Mouse (Mus musculus) testis, adult 2 months (tissue): ENCODE data around the gene Upk3bl. TPM values are rescaled to one million over a fixed set of nuclear protein-coding genes. Genes with fewer than 3 reads are reported as not detected.

ENCODE experiments used
- H3K27ac ChIP-seq: fragments of 200-500 bp; 2 replicates; pipeline ENCODE4 v1.5.1; 2012; ENCODE audit warnings: low read depth, low read length; ENCODE audit not compliant: control insufficient read depth, insufficient read depth
- H3K27me3 ChIP-seq: fragments of 200-500 bp; 2 replicates; pipeline ENCODE4 v1.6.1; 2012; ENCODE audit warnings: mild to moderate bottlenecking, low read length, moderate library complexity; ENCODE audit not compliant: control insufficient read depth, insufficient read depth
- H3K36me3 ChIP-seq: fragments of 200-500 bp; 2 replicates; pipeline ENCODE4 v1.6.1; 2012; ENCODE audit warnings: mild to moderate bottlenecking, low read length; ENCODE audit not compliant: control insufficient read depth, insufficient read depth
- H3K4me1 ChIP-seq: fragments of 200-500 bp; 2 replicates; pipeline ENCODE4 v1.6.1; 2012; ENCODE audit warnings: low read length; ENCODE audit not compliant: control insufficient read depth, insufficient read depth
- H3K4me3 ChIP-seq: fragments of 200-500 bp; 2 replicates; pipeline ENCODE4 v1.5.1; 2012; ENCODE audit warnings: low read depth, mild to moderate bottlenecking, low read length, moderate library complexity, mixed read lengths; ENCODE audit not compliant: control insufficient read depth
- CTCF ChIP-seq: fragments of 200-500 bp; IDR thresholded peaks from 2 replicates; pipeline ENCODE4 v1.5.1; 2012; ENCODE audit warnings: low read depth, mild to moderate bottlenecking, inconsistent platforms, low read length, moderate library complexity; ENCODE audit not compliant: control insufficient read depth, insufficient read depth, insufficient replicate concordance
- POLR2A ChIP-seq: fragments of 200-500 bp; IDR thresholded peaks from 2 replicates; pipeline ENCODE4 v1.6.1; 2012; ENCODE audit warnings: low read depth, mild to moderate bottlenecking, inconsistent platforms, low read length, moderate library complexity; ENCODE audit not compliant: control insufficient read depth
- polyA plus RNA-seq: library from polyadenylated mRNA; depleted of rRNA; stranded (reverse); fragments of >200 nt; gene quantifications from 2 replicates; pipeline ENCODE4 v1.2.3, GENCODE M21; 2012; rRNA removed

Upk3bl gene
- 88.3 and 108 TPM in 2 replicates for polyA plus RNA-seq

DNA sequence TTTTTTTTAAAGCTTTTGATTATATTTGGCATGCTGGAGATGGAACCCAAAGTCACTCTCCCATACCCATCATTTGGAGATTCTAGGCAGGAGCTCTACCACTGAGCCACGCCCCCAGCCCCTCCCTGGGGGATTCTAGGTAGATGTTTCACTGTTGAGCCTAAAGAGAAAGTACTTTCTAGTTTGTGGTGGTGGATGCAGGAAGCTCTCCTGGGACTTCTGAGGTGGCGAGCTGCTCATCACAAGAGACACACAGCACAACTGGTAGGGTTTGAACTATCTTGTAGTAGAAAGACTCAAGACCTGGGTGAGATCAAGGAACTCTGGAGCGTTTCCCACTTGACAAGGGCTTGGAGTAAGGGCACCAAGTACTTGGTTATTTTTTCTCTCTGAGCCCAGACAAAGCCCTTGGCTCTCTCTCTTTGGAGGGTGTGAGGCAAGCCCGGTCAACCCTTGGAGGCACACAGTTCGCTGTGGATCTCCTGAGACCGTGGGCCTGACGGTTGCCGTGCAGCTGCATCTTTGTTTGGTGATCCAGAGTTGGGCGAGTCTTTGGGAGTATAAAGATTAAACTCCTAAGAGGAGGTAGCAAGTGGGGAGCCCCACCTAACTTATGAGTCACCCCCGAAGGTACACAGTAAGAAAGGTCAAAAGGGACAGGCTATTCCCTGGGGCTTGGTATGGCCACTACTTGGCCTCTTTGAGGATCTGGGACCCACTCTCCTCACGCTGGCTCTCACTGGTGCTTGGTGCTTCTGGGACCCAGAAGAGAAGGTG, at the start of gene Upk3bl:
TSS of gene Upk3bl (plus strand) at position 192 of the 777 bp plus-strand sequence.
- H3K27me3 ChIP-seq: no peaks in the 10 kb centered on the region
- no peak within 1 kb of the TSS for H3K27ac ChIP-seq
- TF ChIP-seq CTCF (no peak), POLR2A (no peak)
- H3K4me3 ChIP-seq: no peak within 1 kb of the TSS
- peaks cover 2% of the 10 kb centered on the region; the same call in 1 of the 2 replicates for H3K4me1 ChIP-seq
- no peaks in the 10 kb centered on the region for H3K36me3 ChIP-seq

DNA sequence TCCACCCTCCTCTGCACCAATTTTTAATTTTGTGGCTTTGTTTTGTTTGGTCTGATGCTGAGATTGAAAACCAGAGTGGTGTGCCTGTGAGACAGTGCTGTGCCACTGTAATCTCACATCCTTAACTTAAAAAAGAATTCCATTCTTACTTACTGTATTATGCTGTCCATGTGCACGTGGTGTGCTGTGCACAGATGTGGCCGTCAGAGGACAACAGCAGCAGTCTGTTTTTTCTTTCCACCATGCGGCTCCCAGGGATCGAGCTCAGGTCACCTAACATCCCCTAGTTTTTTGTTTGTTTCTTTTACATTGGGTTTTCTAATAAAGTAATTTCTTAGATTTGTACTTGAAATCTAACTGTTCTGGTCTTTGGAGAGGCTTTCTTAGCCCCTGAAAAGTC, 49.8 kb upstream of the Upk3bl start:
- Histone ChIP-seq H3K27me3 (no peaks in the 10 kb centered on the region), H3K4me3 (no peak overlapping the region), H3K36me3 (no peaks in the 10 kb centered on the region; the same call in 1 of the 2 replicates), H3K27ac (no peak overlapping the region), H3K4me1 (peaks cover 2% of the 10 kb centered on the region; the same call in 1 of the 2 replicates)
- TF ChIP-seq POLR2A (no peak), CTCF (no peak)

DNA sequence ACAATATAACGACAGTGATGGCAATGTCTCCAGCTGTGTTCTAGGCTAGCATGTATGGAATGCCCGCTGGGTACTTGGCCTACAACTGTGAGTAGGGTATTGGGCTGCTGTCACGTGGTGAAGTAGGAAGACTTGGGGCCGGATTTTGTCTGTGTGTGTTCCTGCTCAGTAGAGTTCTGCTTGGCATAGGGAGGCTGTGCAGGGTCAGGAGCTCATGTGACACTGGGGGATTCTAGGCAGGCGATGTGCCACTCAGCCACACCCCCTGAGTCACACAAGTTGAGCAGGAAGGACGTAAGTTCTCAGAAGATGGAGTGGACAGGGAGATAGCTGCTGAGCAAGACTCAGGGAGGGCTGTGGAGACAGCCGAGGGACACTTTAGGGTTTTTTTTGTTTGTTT, 46.5 kb upstream of the Upk3bl start:
- H3K27ac ChIP-seq: no peak overlapping the region
- no peaks in the 10 kb centered on the region for H3K27me3 ChIP-seq
- no peak for TF ChIP-seq CTCF
- TF ChIP-seq POLR2A: no peak
- H3K36me3 ChIP-seq: no peaks in the 10 kb centered on the region; the same call in 1 of the 2 replicates
- no peak overlapping the region for H3K4me3 ChIP-seq
- H3K4me1 ChIP-seq: peaks cover 2% of the 10 kb centered on the region; the same call in 1 of the 2 replicates

DNA sequence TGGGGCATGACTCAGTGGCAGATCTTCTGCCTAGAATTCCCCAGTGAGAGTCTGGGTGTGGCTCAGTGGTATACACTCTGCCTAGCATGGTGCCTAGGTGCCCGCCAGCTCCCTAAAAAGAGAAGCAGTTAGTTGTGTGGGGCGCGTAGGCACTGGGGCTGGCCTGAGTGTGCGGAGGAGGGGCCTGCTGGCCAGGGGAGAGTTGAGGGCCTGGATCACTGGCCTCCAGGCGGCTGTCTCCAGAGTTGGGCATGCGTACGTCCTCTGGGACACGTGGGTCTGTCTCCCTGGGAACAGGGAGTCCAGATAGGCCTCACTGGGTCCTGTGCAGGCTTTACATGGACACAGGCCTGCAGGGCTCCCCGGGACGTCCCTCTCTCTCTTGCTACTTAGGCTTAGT, 39.4 kb upstream of the Upk3bl start:
- Histone ChIP-seq H3K36me3 (no peaks in the 10 kb centered on the region; the same call in 1 of the 2 replicates), H3K27ac (peak overlapping the region; percentile 55; the same call in 1 of the 2 replicates), H3K4me3 (no peak overlapping the region), H3K4me1 (0 out of 2 replicates have a peak, but pooled peaks cover 2% of the 10 kb centered on the region), H3K27me3 (no peaks in the 10 kb centered on the region)
- no peak for TF ChIP-seq CTCF
- TF ChIP-seq POLR2A: peak; percentile 12; the same call in 1 of the 2 replicates

DNA sequence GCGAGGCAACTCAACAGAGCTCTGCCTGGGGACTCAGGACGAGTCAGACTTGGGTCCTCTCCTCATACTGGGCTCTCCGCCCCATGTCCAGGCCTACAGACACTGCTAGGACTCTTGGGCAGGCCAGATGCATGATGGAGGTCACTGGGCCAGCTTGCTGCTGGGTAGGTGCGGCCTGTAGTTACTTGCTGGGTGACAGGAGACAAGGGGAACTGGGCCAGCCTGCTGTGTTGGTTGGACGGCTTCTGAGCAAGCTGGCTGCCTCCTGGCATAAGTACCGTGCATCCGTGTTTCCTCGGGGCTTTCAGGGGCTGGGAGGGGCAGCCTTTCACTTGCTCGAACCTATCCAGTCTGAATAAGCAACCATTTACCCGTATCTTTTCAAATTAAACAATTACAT, 38.7 kb upstream of the Upk3bl start:
- Histone ChIP-seq H3K36me3 (no peaks in the 10 kb centered on the region; the same call in 1 of the 2 replicates), H3K4me1 (0 out of 2 replicates have a peak, but pooled peaks cover 2% of the 10 kb centered on the region), H3K27ac (peak overlapping the region; percentile 49), H3K27me3 (no peaks in the 10 kb centered on the region), H3K4me3 (no peak overlapping the region)
- no peak for TF ChIP-seq POLR2A
- no peak for TF ChIP-seq CTCF

DNA sequence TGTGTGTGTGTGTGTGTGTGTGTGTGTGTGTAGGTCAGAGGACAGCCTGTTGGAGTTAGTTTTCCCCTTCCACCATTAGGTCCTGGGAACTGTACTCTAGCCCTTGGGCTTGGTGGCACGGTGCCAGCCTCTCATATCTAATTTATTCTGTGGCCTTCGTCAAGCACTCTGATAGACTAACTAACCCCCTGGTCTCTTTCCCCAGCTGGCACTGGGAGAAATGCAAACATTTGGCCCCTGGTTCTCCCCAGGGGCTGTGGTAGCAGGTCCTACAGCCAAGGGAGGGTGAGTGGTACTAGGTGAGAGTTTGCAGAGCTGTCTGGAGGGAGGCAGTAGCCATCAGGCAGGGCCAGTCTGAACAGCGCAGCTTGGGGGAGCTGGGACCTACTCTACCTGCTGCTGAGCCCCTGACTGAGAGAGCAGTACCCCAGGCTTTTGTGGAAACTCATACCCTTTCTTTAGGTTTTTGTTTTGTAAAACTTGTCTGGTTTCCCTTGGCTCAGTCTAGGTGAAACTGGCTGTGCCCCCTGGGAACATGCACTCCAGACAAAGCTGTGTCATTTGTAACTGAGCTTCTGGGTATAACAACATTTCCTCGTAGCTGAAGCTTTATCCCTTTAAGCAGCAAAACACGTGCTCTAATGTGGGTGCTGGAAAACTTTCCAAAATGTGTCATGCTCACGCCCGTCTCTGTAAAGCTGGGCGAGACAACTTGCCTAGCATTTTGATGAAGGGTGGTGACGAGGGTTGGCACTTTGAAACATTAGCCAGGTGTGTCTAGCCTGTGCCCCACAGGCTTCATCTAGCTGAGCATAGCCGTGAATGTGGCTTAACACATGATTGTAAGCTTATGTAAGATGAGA, 38.0 kb upstream of the Upk3bl start:
- no peak overlapping the region for H3K27ac ChIP-seq
- TF ChIP-seq POLR2A: no peak
- TF ChIP-seq CTCF: no peak
- 0 out of 2 replicates have a peak, but pooled peaks cover 2% of the 10 kb centered on the region for H3K4me1 ChIP-seq
- no peaks in the 10 kb centered on the region for H3K27me3 ChIP-seq
- H3K4me3 ChIP-seq: no peak overlapping the region
- no peaks in the 10 kb centered on the region; the same call in 1 of the 2 replicates for H3K36me3 ChIP-seq

DNA sequence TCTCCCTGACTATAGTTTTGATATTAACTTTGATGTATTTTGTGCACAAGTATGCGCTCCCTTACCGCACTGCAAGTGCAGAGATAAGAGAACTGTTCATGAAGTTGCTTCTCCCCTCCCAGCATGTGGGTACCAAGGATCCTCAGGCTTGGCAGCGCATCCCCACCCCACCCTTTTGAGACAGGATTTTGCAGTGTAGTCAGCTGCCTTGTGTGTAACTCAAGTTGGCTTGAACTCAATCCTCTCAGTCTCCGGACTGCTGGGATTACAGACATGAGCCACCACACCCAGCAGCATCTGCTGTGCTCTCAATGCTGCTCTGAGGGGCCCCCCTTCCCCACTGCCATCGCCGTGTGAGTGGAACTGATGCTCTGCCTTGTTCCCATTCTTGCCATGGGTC, 37.0 kb upstream of the Upk3bl start:
- TF ChIP-seq POLR2A (no peak), CTCF (no peak)
- no peak overlapping the region for H3K4me3 ChIP-seq
- no peaks in the 10 kb centered on the region; the same call in 1 of the 2 replicates for H3K36me3 ChIP-seq
- no peaks in the 10 kb centered on the region for H3K27me3 ChIP-seq
- H3K27ac ChIP-seq: no peak overlapping the region
- H3K4me1 ChIP-seq: 0 out of 2 replicates have a peak, but pooled peaks cover 2% of the 10 kb centered on the region
